Mouse (Mus musculus) c-Kit-positive CD71-positive TER-119-positive erythroid progenitor cells, embryonic 14.5 days (primary cell): ENCODE results near the gene Col6a4.

Experiments
- DNase-seq: peaks from one replicate; pipeline ENCODE4 v3.0.0-alpha.2; 2013; ENCODE audit warnings: low spot score

Gene Col6a4

DNA sequence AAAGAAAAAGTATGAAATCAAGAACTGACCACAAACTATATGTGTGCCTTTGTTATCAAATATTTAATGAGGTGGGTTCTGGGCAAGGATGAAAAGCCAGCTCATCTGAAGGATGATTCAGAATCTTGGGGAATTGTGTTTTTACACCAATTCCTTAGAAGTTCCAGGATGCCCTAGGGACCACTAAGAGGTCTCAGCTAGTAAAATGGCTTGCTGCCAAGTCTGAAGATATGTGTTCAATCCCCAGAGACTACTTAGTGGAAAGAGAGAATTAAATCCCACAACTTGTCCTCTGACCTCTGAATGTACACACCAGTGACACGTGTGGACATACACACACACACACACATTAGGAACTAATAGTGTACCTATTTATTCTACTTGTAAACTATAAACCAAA lies 137.5 kb downstream of the Col6a4 start:
- no peak for DNase-seq

DNA sequence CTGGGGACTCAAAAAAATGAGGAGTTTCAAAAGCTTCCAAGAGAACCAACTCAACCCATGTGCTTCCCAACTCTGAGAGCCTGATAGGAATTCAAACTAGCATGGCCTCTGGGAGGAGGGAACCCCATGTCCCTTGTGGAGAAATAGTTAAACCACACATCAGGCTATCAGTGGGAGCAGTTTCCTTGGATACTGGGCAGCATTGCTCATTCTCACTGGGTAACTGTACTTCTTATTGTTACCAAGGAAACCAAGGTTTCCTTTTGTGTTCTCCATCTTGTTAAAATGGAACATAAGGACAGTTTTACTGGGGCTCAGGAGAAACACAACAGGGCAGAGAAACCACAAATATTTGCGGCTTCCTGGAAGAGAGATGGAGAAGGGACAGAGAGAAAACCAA lies 146.8 kb downstream of the Col6a4 start:
- DNase-seq = no peak

DNA sequence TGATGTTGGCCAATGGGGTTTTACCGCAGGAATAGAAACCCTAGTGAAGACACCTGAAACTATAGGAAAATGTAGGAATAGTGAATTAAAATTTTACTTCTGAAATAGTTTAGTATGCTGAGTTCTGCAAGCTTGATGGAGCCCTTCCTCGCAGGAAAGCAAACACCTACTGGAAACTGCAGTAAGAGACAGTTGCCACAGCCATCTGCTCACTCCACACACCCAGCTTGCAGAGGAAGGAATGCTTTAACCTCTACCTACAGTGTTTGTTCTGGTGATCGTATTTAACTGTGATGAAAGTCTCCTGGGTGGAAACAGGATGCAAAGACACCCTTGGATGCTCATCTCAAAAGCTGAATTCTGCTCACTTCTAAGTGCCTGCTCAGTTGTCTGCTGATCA lies 149.0 kb downstream of the Col6a4 start:
- no peak for DNase-seq
